Mouse (Mus musculus) C2C12 (cell line): ENCODE data around the gene Stmn1.

Experiments used
- CEBPB ChIP-seq: IDR thresholded peaks from one replicate; pipeline ENCODE4 v1.6.1; 2011; ENCODE audit warnings: low read depth, mild to moderate bottlenecking, control low read depth, moderate library complexity
- CTCF ChIP-seq: IDR thresholded peaks from one replicate; pipeline ENCODE4 v1.5.1; 2011; ENCODE audit not compliant: control insufficient read depth, insufficient read depth, insufficient read length
- FOSL1 ChIP-seq: IDR thresholded peaks from one replicate; pipeline ENCODE4 v1.8.0; 2011; ENCODE audit warnings: mild to moderate bottlenecking, low read length; ENCODE audit not compliant: poor library complexity, insufficient read depth, severe bottlenecking
- MAX ChIP-seq: IDR thresholded peaks from one replicate; pipeline ENCODE4 v1.6.1; 2011; ENCODE audit warnings: mild to moderate bottlenecking, control low read depth
- MYOD1 ChIP-seq: IDR thresholded peaks from one replicate; pipeline ENCODE4 v1.6.1; 2011; ENCODE audit warnings: low read depth; ENCODE audit not compliant: control insufficient read depth, insufficient read length

DNA sequence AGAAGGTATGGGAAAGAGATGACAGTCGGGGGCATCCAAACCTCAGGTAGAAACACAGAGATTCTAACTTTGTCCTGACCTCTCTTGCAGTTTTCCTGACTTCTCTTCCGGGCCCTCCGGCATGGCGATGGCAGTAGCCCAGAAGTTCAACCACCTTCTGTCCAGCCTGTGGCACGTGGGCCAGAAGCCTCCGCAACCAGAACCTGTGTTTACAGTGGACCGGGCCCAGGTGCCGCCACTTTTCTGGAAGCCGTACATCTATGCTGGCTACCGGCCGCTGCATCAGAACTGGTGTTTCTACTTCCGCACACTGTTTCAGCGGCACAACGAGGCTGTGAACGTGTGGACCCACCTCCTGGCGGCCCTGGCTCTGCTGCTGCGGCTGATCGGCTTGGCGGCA, 38.6 kb downstream of the Stmn1 start:
- TF ChIP-seq CEBPB (no peak), CTCF (no peak), MYOD1 (no peak), MAX (no peak), FOSL1 (no peak)
